Mouse (Mus musculus) adrenal gland, postnatal 14 days (tissue): Measurements from ENCODE around the gene Vmn2r27. TPM values are rescaled to one million over a fixed set of nuclear protein-coding genes. Genes with fewer than 3 reads are reported as not detected.

Experiments used
- DNase-seq: peaks from one replicate; pipeline ENCODE4 v3.0.0; 2021; ENCODE audit warnings: mixed read lengths
- long read RNA-seq, 2 experiments: library from polyadenylated mRNA; stranded (forward); transcript quantifications; one replicate each; pipeline ENCODE4 v2.0.0; 2021
- total RNA-seq: library from RNA; stranded (reverse); gene quantifications from 2 replicates; pipeline ENCODE4 v1.2.3, GENCODE M21; 2021

Vmn2r27 gene
- total RNA-seq, result not detected in 2 replicates
- long read RNA-seq, experiment 1, result 0 reads
- long read RNA-seq, experiment 2, result 0 reads

DNA sequence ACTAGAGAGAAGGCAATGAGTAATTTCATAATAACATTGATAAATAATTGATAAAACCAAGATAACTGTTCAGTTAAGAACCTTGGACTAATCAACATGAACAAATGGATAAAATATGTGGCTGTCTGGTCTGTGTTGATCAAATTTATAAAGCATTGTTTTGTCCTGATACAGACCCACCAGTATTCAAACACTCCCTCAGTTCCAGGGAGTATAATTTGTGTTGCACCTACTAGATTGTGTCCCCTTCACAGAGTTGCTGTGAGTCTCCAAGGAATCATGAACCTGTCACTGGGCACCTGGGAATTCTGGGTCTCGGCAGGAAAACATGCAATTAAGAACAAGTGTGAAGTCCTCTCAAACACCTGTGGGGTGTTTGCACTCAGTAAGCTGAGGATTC is at the start of gene Vmn2r27:
Vmn2r27 (minus strand) TSS at position 101 of the 400 bp plus-strand sequence.
- DNase-seq, result no peak

DNA sequence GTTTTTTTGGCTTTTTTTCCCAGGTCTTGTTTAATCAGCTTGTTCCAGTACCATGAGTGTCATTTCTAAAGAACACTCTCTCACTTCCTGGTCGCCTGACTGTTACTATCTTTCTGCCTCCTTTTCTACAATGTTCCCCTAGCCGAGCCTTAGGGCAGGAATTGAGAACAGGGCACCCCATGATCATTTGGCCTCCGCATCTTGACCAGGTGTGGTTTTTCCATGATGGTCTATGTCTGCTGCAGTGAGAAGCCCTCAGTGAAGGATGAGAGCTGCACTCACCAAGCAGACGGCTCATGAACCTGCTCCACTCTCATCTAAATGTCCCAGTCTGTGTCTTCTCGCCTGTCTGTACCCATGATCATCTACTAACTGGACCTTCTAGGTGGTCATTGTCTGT is 46.6 kb upstream of the Vmn2r27 start:
- DNase-seq, result no peak

DNA sequence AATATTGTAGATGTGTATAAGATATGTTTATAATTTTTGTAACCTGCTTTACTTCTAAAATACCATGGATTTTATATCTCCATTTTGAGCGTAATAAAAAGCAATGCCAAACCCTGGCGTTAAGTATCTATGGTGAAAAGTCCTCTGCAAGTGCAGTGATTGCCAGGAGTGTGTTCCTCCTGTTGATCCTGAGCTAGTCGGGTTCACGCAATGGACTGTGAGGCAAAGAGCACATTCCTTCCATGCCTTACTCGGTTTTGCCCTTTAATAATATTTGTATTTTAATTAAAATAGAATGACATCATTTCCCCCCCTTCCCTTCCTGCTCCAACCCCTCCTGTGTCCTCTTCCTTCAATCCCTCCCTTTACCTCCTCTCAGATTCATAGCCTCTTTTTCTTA is 46.0 kb upstream of the Vmn2r27 start:
- DNase-seq, result no peak

DNA sequence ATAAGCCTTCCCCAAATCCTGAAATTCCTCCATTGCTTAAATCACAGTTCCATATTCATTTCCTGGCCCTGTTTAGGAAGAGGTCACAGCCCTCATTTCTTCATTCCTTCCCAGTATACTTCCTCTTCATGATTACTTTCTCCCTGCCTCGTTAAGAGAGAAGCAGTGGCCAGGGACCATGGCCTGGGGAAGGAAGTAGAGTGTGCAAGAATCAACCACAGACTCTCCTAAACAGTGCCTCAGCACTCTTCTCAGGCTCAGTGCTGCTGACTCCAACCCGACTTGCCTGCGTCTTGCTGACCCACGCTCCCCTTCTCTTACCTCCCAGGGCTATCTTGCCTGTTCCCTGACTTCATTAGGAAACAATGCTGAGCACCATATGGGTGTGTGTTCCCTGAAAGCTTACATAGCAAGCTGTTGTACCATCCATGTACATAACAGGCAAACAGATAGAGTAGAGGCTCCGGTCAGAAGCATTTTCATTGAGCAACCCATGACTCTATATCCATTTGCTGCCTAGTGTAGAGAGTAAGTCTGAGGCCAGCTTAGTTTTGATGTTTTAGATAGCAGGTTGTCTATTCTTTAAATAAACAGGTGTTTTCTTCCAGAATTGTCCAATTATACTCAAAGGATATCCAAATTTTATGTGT is 41.7 kb upstream of the Vmn2r27 start:
- no peak for DNase-seq

DNA sequence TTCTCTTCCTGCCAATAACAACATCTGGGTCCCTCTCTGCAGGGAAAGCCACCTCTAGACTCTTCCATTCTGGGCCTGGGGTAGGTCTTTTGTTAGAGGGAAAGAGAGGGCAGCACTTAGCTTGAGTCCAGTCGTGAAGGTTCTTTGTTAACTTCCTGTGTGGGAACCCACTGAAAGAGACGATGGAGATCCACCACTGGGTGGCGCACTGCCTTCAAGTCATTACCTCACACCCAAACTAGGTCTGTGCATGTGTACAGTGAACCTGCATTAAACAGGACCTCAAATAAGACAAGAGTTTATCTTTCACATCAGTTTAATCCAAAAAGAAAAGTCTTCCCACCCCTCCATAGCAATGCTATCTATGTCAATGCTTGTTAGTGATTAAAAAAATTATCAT is 31.0 kb upstream of the Vmn2r27 start:
- peak; percentile 78 for DNase-seq

DNA sequence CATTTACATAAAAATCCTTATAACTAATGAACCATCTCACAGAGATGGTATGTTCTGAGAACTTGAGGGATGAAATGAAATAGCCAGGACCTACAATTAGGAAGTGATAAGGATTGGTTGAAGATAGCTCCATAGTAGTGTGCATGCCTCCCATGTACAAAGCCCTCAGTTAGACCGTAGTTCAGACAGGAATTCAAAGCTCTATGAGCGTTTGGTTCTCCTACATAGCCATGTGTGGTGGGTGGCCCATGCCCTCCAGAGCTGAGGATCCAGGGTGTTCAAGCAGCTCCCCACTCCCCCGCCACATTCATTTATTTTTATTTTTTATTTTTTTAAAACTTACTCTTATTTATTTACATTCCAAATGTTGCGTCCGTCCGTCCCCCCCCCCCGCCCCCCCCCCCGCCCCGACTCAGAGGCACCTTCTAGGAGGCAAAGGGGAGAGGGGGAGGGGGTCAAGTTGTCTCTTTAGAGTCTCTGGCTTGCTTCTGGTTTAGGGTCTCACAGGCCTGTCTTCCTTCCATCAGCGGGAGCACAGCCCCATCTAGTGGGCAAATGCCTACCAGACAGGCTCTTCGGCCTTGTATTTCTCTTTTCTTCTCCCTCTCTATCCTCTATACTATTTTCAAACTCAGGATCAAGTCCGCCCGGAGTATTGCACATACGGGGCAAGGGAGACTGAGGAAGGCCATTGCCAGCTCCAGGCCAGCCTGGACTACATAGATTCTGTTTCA is 28.7 kb upstream of the Vmn2r27 start:
- peak; percentile 75 for DNase-seq

DNA sequence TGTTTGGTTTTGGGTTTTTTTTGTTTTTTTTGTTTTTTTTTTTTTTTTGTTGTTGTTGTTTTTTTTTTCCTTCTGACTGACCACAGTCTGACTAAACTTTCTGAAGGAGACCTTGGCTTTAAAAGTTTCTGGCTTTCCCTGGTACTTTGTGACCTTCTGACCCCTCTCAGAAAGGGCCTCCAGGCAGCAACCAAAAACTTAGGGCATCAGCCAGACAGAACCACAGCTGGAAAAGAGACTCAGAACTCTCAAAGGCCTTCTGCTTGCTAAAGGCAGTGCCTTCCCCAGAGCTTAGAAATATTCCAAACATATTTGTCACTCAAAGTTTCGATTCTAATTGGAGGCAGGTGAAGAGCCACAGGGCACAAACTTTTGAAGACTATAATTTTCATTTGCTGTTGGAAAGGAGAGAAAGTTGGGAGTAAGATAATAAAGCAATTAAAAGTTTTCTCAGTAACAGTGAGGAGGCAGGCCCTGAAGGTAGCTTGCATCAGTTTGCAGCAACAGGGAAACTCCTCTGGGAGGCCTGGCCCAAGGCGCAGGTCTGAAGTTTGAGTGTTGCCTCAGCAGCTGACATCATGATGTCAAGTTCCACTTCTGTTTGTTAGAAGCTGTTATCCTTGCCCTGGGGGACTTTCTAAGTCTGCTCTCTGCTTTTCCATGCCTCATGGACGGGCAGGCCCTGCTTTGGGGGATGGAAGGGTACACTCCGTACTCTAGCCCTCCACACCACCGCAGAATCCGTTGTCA is 24.2 kb upstream of the Vmn2r27 start:
- peak; percentile 8 for DNase-seq

DNA sequence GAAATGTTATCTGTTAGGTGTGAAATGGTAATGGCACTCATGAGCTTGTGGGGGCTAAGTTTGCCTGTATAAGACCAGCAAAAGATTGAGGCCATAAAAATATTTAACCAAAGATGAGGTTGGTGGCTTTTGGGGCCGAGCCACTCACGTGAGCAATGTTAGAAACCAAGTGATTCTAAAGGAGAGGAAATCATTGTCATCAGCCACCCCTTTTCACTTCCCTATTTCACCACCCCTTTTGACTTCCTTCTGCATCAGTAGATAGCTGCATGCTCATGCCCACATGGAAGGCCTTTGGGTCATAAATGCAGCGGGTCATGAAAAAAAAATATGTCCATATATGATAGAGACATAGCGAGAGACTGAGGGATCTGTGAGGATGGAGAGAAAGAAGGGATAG is 29.5 kb downstream of the Vmn2r27 start:
- no peak for DNase-seq

DNA sequence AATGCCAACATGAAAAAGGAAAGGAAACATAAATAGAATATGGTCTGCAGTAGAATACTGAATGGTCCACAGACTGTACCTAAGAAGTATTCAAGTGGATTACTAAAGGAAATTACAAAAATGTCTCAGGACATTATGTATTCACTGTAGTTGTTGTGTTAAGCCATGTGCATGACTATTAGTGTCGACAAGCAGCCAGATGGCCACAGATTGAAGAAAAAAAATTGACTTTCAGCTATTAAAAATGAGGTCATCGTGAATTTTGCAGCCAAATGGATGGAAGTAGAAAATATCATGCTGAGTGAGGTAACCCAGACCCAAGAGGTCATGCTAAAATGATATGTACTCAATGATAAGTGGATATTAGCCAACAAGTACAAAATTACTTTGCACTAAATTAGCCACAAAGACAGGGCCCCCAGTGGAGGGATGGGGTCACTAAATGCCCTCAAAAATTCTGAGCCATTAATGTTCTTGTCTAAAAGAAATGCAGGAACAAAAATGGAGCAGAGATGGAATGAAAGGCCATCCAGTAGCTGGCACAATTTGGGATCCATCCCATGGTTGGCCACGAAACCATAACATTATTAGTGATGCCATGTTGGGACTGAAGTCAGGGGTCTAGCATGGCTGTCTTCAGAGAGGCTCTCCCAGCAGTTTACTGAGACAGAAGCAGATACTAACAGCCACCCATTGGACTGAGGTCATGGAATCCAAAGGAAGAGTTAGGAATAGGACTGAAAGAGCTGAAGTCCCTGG is 63.0 kb downstream of the Vmn2r27 start:
- DNase-seq, result no peak

DNA sequence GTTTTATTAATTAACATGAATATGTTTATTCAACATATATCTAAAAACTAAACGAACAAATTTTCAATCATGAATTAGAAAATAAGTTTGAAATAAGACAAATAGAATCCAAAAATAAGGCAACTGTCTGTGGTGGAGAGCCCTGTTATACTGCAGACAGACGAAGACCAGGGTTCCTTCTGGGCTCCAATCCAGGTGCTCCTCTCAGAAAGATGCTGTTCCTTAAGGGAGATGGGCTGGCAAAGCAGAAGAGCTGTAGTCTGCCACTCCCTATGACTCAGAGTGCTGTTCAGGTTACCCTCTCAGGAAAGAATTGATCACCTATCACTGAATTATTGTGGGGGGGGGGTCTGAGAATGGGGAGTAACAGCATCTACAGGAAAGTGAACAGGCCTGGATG is 65.1 kb downstream of the Vmn2r27 start:
- no peak for DNase-seq

DNA sequence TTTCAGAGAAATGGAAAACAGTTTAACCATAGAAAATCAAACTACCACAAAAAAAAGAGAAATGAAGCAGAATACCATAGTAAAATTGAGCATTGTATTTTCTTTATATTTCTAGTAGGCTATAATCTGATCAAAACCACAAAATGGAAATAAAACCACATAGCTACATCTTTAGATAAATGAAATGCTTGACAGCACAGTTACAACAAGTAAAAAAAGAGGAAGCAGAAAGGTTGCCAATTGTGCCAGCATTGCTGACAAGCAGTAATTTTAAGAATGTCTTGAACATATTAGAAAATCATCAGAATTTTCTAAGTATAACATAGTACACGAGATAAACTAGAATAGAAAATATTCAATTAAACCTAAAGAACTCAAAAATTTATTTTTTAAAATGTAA is 81.8 kb downstream of the Vmn2r27 start:
- no peak for DNase-seq

Other genes with a start within 250 kb of the Vmn2r27 start
- 0.11 TPM in 1 of 2 replicates, not detected in the other for gene Vmn2r26, start 207.3 kb downstream of the Vmn2r27 start, total RNA-seq
- gene Cd163, start 72.8 kb upstream of the Vmn2r27 start, total RNA-seq, result 13.1 and 18.3 TPM in 2 replicates
- gene Pex5, start 183.2 kb upstream of the Vmn2r27 start, total RNA-seq, result 99.4 and 106 TPM in 2 replicates
- gene Clstn3, start 232.9 kb upstream of the Vmn2r27 start, total RNA-seq, result 87.3 and 118 TPM in 2 replicates